Mouse (Mus musculus): Measurements from ENCODE around the gene Fam189b.

GRCm38 (mm10) chr3:89183058-89183958 lies at the start of gene Fam189b:
- TF ChIP-seq EP300 (IDR thresholded peaks at IDR 0.05; ENCODE audit: low read length) (no peak), CTCF (conservative IDR thresholded peaks at IDR 0.05 in 1 of 2, IDR thresholded peaks at IDR 0.05 in 1 of 2; ENCODE audit: low read depth in 2 of 2, low read length in 2 of 2) (no peak), USF1 (IDR thresholded peaks at IDR 0.05; ENCODE audit: low read depth, low read length) (no peak), MAX (IDR thresholded peaks at IDR 0.05; ENCODE audit: low read length) (no peak), SMC3 (IDR thresholded peaks at IDR 0.05; ENCODE audit: low read depth, low read length) (no peak), ZKSCAN1 (IDR thresholded peaks at IDR 0.05; ENCODE audit: borderline replicate concordance, low read depth, low read length) (no peak), KAT2A (IDR thresholded peaks at IDR 0.05; ENCODE audit: insufficient replicate concordance, low read length) (no peak), ZNF384 (IDR thresholded peaks at IDR 0.05; ENCODE audit: low read depth, low read length) (no peak), USF2 (conservative IDR thresholded peaks at IDR 0.05; ENCODE audit: low read depth, low read length) (no peak), ZMIZ1 (IDR thresholded peaks at IDR 0.05; ENCODE audit: low read depth, low read length) (no peak), POLR2AphosphoS2 (IDR thresholded peaks at IDR 0.05; ENCODE audit: low read depth, low read length) (no peak), SIN3A (IDR thresholded peaks at IDR 0.05; ENCODE audit: low read length) (no peak), JUND (conservative IDR thresholded peaks at IDR 0.05; ENCODE audit: low read depth, low read length) (no peak)
